Mouse (Mus musculus) myocyte (in vitro differentiated cells): Measurements from ENCODE around the gene Mmd.

Experiments used
- CEBPB ChIP-seq: IDR thresholded peaks from 2 replicates; pipeline ENCODE4 v1.6.1; 2011; ENCODE audit warnings: mild to moderate bottlenecking, moderate library complexity; ENCODE audit not compliant: poor library complexity, insufficient read depth, severe bottlenecking
- POLR2A ChIP-seq: IDR thresholded peaks from one replicate; pipeline ENCODE4 v1.6.1; 2011; ENCODE audit warnings: low read depth, mild to moderate bottlenecking, control low read depth, moderate library complexity; ENCODE audit not compliant: insufficient read length
- TCF12 ChIP-seq: IDR thresholded peaks from one replicate; pipeline ENCODE4 v1.6.1; 2011; ENCODE audit warnings: mild to moderate bottlenecking, control low read depth; ENCODE audit not compliant: poor library complexity, insufficient read depth, severe bottlenecking

DNA sequence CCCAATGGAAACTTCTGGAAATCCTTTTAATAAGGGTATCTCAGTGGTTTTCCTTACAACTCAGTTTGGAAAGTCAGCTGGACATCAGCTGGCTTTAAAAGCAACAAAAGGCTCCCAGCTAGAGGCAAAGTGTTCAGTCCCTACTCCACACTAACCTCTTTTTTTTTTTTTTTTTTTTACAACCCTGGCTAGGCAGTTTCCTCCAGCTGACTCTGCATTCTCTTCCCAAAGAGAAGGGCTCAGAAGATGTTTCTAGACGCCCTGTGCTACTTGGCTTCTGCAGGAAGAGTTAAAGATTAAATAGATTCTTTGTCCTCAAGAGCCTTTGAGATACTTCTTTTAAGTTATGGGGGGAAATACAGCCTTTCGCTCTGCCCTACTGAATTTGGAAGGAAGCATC is 28.5 kb upstream of the Mmd start:
- TF ChIP-seq TCF12 (no peak), POLR2A (no peak), CEBPB (no peak)
